Mouse (Mus musculus): ENCODE results near the gene Nxf1.

DNA sequence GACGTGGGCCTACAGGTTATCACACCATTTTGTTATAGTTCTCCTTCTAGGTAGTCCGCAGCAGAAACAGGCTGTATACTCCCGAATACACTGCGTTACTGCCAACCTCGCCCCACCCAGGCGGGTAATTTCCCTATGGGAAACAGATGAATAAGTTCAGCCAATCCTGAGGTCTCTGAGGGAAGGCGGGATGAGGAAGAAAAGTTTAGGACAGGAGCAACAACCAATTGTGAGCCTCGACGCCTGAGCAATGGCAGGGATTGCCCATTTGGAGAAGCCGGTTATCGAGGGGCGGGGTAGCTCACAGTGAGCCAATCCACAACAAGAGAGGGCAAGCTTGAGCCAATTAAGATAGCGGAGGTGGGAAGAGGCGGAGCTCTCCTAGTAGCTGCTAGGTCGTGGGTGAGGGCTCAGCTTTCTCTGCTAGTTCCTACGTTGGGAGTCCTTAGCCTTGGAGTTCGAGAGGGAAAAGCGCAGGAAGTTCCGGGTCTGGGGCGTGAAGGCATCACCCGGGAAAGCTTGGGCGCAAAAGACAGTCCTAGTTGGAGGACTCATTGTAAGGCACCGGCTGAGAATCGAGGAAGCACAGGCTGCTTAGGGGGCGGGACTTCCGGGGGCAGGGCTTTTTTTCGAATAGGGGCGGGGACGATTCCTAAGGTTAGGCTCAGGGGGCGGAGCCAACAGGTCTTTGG, 45.4 kb downstream of the Nxf1 start, which contains the start of gene Zbtb3:
- TF ChIP-seq POLR2A (IDR thresholded peaks at IDR 0.05; ENCODE audit: low read depth, low read length): peak; percentile 67
- TF ChIP-seq HCFC1 (IDR thresholded peaks at IDR 0.05; ENCODE audit: low read depth, low read length): peak; percentile 71
- no peak for TF ChIP-seq CTCF (conservative IDR thresholded peaks at IDR 0.05 in 1 of 2, IDR thresholded peaks at IDR 0.05 in 1 of 2; ENCODE audit: low read depth in 2 of 2, low read length in 2 of 2)
- TF ChIP-seq EP300 (IDR thresholded peaks at IDR 0.05; ENCODE audit: low read length): peak; percentile 1; the same call in 1 of the 2 replicates
- peak; percentile 76; the same call in 1 of the 2 replicates for TF ChIP-seq KAT2A (IDR thresholded peaks at IDR 0.05; ENCODE audit: insufficient replicate concordance, low read length)
- peak; percentile 57; the same call in 1 of the 2 replicates for TF ChIP-seq MAZ (IDR thresholded peaks at IDR 0.05; ENCODE audit: low read depth, low read length)
- 0 out of 2 replicates have a peak, but pooled peaks have one; percentile 32 for TF ChIP-seq MAFK (IDR thresholded peaks at IDR 0.05; ENCODE audit: insufficient replicate concordance, low read length)

Data from CH12.LX (cell line).